Mouse (Mus musculus): ENCODE results near the gene Rala. TPM values are rescaled to one million over a fixed set of nuclear protein-coding genes. Genes with fewer than 3 reads are reported as not detected.
"Not testable (repeated sequence)": the region's sequence is repeated elsewhere in the genome, so short reads cannot be mapped to it uniquely, and the experiment has no call there.

Gene Rala
- polyA plus RNA-seq, 2 experiments, result 7.5 to 17.2 TPM

DNA sequence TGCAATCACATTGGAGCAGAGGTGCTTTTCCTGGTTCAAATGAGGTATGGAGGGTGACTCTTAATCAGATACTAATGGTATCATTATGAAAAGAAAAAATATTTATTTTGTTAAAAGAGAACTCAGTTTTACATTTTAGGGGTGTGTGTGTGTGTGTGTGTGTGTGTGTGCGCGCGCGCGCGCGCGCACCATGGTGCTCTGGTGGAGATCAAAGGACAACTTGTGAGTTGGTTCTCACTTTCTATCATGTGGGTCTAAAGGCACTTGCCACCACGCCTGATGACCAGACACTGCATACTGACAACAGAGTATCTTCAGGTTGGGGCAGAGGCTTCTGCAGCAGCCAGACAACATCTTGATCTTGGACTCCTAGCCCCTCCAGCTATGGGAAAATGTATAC, 30.7 kb upstream of the Rala start:
- H3K27me3 ChIP-seq (ENCODE audit: control insufficient read depth, insufficient read depth, low read length), result no peaks in the 10 kb centered on the region
- H3K4me1 ChIP-seq (replicated peaks; ENCODE audit: control insufficient read depth in 2 of 2, insufficient read depth in 2 of 2, low read length in 1 of 2), result no peaks in the 10 kb centered on the region
- H3K4me3 ChIP-seq (ENCODE audit: insufficient read depth in 1 of 2, low read depth in 2 of 2, low read length in 2 of 2), result no peak overlapping the region
- DNase-seq (ENCODE audit: low read depth in 3 of 3, low spot score in 3 of 3), result no peak
- no peak overlapping the region for H3K4me2 ChIP-seq (ENCODE audit: low read depth)
- 88% methylated on average over 9 of the region's 9 CpGs for WGBS (ENCODE audit: insufficient replicate concordance)
- no peak for TF ChIP-seq CTCF (IDR thresholded peaks at IDR 0.05; ENCODE audit: low read depth)
- no peak for TF ChIP-seq EP300 (IDR thresholded peaks at IDR 0.05; ENCODE audit: low read depth)
- H3K27ac ChIP-seq, result no peak overlapping the region
- no peak overlapping the region for H3K9ac ChIP-seq (replicated peaks)
- ATAC-seq (ENCODE audit: insufficient read depth), result no peak
- no peaks in the 10 kb centered on the region for H3K36me3 ChIP-seq (replicated peaks; ENCODE audit: control insufficient read depth, insufficient read depth, low read depth)
- H3K9me3 ChIP-seq (ENCODE audit: control insufficient read depth, low read length), result no peaks in the 10 kb centered on the region

DNA sequence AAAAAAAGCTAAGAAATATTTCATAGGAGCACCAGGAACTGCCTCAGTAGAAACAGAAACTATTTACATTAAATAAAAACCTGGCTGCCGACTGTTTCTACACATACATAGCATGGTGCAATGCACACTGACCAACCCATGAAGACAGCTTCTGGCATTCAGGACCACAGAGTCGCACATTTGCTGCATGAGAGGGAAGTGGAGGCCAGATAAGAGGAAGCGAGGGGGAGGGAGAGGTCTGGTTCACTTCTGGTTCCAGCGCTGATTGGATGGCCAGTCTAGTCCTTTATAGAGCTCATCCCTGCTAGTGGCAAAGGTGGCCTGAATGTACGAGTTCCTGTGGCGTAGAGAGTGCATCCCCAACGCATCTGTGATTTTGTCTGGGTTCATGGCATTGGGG, 16.6 kb upstream of the Rala start:
- Histone ChIP-seq H3K4me2 (ENCODE audit: low read depth) (no peak overlapping the region), H3K36me3 (replicated peaks; ENCODE audit: control insufficient read depth, insufficient read depth, low read depth) (no peaks in the 10 kb centered on the region), H3K27me3 (ENCODE audit: control insufficient read depth, insufficient read depth, low read length) (no peaks in the 10 kb centered on the region), H3K27ac (no peak overlapping the region), H3K4me1 (replicated peaks; ENCODE audit: control insufficient read depth in 2 of 2, insufficient read depth in 2 of 2, low read length in 1 of 2) (no peaks in the 10 kb centered on the region), H3K9me3 (ENCODE audit: control insufficient read depth, low read length) (no peaks in the 10 kb centered on the region), H3K4me3 (ENCODE audit: insufficient read depth in 1 of 2, low read depth in 2 of 2, low read length in 2 of 2) (no peak overlapping the region), H3K9ac (replicated peaks) (no peak overlapping the region)
- TF ChIP-seq EP300 (IDR thresholded peaks at IDR 0.05; ENCODE audit: low read depth) (no peak), CTCF (IDR thresholded peaks at IDR 0.05; ENCODE audit: low read depth) (no peak)
- ATAC-seq (ENCODE audit: insufficient read depth), result no peak
- no peak for DNase-seq (ENCODE audit: low read depth in 3 of 3, low spot score in 3 of 3)
- WGBS (ENCODE audit: insufficient replicate concordance), result 39% methylated on average over 7 of the region's 7 CpGs

DNA sequence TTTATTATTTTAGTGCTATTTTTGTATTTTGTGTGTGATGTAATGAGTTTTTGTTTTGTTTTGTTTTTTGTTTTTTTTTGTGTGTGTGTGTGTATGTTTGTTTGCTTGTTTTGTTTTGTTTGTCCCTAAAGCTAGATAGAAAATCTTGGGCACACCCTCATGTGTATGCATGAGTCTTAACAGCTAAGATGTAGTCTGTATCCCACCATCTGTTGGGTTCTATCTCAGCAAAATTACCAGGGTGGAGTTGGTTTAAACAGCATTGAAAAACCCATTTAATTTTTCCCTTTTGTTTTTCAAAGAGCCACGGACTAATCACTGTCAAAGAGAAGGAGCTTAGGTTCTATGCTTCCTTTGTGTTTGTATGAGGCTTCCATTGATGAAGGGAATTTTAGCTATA, 10.2 kb upstream of the Rala start:
- H3K36me3 ChIP-seq (replicated peaks; ENCODE audit: control insufficient read depth, insufficient read depth, low read depth), result no peaks in the 10 kb centered on the region
- no peak for DNase-seq (ENCODE audit: low read depth in 3 of 3, low spot score in 3 of 3)
- H3K9me3 ChIP-seq (ENCODE audit: control insufficient read depth, low read length), result no peaks in the 10 kb centered on the region
- no peak overlapping the region for H3K27ac ChIP-seq
- no peak overlapping the region for H3K4me2 ChIP-seq (ENCODE audit: low read depth)
- no peaks in the 10 kb centered on the region for H3K4me1 ChIP-seq (replicated peaks; ENCODE audit: control insufficient read depth in 2 of 2, insufficient read depth in 2 of 2, low read length in 1 of 2)
- H3K27me3 ChIP-seq (ENCODE audit: control insufficient read depth, insufficient read depth, low read length), result no peaks in the 10 kb centered on the region; the same call in 1 of the 2 replicates
- WGBS (ENCODE audit: insufficient replicate concordance), result 23% methylated on average over 1 of the region's 1 CpGs
- no peak overlapping the region for H3K4me3 ChIP-seq (ENCODE audit: insufficient read depth in 1 of 2, low read depth in 2 of 2, low read length in 2 of 2)
- H3K9ac ChIP-seq (replicated peaks), result no peak overlapping the region
- no peak for ATAC-seq (ENCODE audit: insufficient read depth)
- TF ChIP-seq CTCF (IDR thresholded peaks at IDR 0.05; ENCODE audit: low read depth) (no peak), EP300 (IDR thresholded peaks at IDR 0.05; ENCODE audit: low read depth) (no peak)

DNA sequence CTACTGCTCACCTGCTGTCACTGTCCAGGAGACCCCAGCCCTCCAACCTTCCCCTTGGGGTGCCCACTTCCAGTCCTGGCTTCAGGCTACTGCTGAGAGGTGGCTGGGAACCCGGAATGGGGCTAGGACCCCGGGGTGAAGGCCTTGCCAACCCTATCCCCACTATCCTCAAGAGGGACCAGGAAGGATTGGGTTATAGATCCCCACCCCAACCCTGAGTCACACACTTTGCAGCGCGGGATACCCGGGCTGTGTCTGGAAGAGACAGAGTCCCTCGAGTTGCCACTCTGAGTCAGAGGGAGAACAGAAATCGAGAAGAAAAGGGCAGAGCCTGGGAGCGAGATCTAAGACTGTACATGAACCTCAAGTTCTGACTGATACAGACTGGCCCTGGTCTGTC, 6.5 kb upstream of the Rala start:
- H3K4me3 ChIP-seq (ENCODE audit: insufficient read depth in 1 of 2, low read depth in 2 of 2, low read length in 2 of 2); H3K9me3 ChIP-seq (ENCODE audit: control insufficient read depth, low read length); H3K4me1 ChIP-seq (replicated peaks; ENCODE audit: control insufficient read depth in 2 of 2, insufficient read depth in 2 of 2, low read length in 1 of 2); H3K36me3 ChIP-seq (replicated peaks; ENCODE audit: control insufficient read depth, insufficient read depth, low read depth); H3K4me2 ChIP-seq (ENCODE audit: low read depth); DNase-seq (ENCODE audit: low read depth in 3 of 3, low spot score in 3 of 3); H3K27ac ChIP-seq; H3K27me3 ChIP-seq (ENCODE audit: control insufficient read depth, insufficient read depth, low read length); ATAC-seq (ENCODE audit: insufficient read depth); H3K9ac ChIP-seq (replicated peaks): not testable (repeated sequence)
- 67% methylated on average over 8 of the region's 8 CpGs for WGBS (ENCODE audit: insufficient replicate concordance)

DNA sequence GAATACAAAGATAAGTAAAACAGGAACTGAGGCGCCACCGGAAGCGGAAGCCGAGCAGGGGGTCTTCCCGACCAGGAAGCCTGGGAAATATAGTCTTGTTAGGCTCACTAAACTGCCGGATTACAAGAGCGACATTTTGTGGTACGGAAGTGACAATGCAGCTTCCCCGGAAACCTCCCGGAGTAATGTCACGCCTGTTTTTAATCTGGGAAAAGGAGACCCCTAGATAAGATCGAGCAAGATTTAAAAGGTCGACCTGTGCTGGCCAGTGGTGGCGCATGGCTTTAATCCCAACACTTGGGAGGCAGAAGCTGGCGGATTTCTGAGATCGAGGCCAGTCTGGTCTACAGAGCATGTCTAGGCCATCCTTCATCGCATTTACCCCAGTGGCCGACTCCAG, 5.5 kb upstream of the Rala start:
- no peak overlapping the region for H3K4me2 ChIP-seq (ENCODE audit: low read depth)
- DNase-seq (ENCODE audit: low read depth in 3 of 3, low spot score in 3 of 3) (no peak), ATAC-seq (ENCODE audit: insufficient read depth) (no peak)
- TF ChIP-seq EP300 (IDR thresholded peaks at IDR 0.05; ENCODE audit: low read depth) (no peak), CTCF (IDR thresholded peaks at IDR 0.05; ENCODE audit: low read depth) (no peak)
- H3K36me3 ChIP-seq (replicated peaks; ENCODE audit: control insufficient read depth, insufficient read depth, low read depth), result no peaks in the 10 kb centered on the region
- H3K27ac ChIP-seq, result no peak overlapping the region
- WGBS (ENCODE audit: insufficient replicate concordance), result 55% methylated on average over 18 of the region's 18 CpGs
- peaks cover 2% of the 10 kb centered on the region in 2 experiments; a peak in 3 of 4 replicates for H3K4me1 ChIP-seq (replicated peaks; ENCODE audit: control insufficient read depth in 2 of 2, insufficient read depth in 2 of 2, low read length in 1 of 2)
- H3K27me3 ChIP-seq (ENCODE audit: control insufficient read depth, insufficient read depth, low read length), result no peaks in the 10 kb centered on the region; the same call in 1 of the 2 replicates
- no peaks in the 10 kb centered on the region for H3K9me3 ChIP-seq (ENCODE audit: control insufficient read depth, low read length)
- no peak overlapping the region for H3K4me3 ChIP-seq (ENCODE audit: insufficient read depth in 1 of 2, low read depth in 2 of 2, low read length in 2 of 2)
- H3K9ac ChIP-seq (replicated peaks), result no peak overlapping the region

Data from liver, embryonic 14.5 days (tissue).